Mouse (Mus musculus) forebrain, postnatal 0 days (tissue): ENCODE measurements around the gene Mroh9. TPM values are rescaled to one million over a fixed set of nuclear protein-coding genes. Genes with fewer than 3 reads are reported as not detected.

Experiments
- ATAC-seq: fragments of 200-750 bp; cut with Nextera tagmentation; 2 replicates; pipeline ENCODE4 v1.8.0; 2017; ENCODE audit warnings: mild to moderate bottlenecking, moderate library complexity
- DNase-seq: peaks from one replicate; pipeline ENCODE4 v3.0.0-alpha.2; 2015
- H3K27ac ChIP-seq: fragments of 300-500 bp; sonication (generic); 2 replicates; pipeline ENCODE4 v1.5.1; 2014; ENCODE audit warnings: low read depth, mild to moderate bottlenecking, antibody characterized with exemption, low read length, moderate library complexity, mixed read lengths
- H3K27me3 ChIP-seq: fragments of 300-500 bp; sonication (generic); 2 replicates; pipeline ENCODE4 v1.6.1; 2014; ENCODE audit warnings: mild to moderate bottlenecking, low read length, mixed read lengths; ENCODE audit not compliant: insufficient read depth
- H3K36me3 ChIP-seq: fragments of 300-500 bp; sonication (generic); 2 replicates; pipeline ENCODE4 v1.6.1; 2014; ENCODE audit warnings: mild to moderate bottlenecking, moderate library complexity; ENCODE audit not compliant: insufficient read depth
- H3K4me1 ChIP-seq: fragments of 300-500 bp; sonication (generic); 2 replicates; pipeline ENCODE4 v1.6.1; 2014; ENCODE audit warnings: antibody characterized with exemption; ENCODE audit not compliant: insufficient read depth
- H3K4me2 ChIP-seq: fragments of 300-500 bp; sonication (generic); 2 replicates; pipeline ENCODE4 v1.6.1; 2014; ENCODE audit warnings: low read depth, mild to moderate bottlenecking, moderate library complexity
- H3K4me3 ChIP-seq: fragments of 300-500 bp; sonication (generic); 2 replicates; pipeline ENCODE4 v1.5.1; 2014; ENCODE audit warnings: low read depth, low read length, mixed read lengths
- H3K9ac ChIP-seq: fragments of 300-500 bp; sonication (generic); 2 replicates; pipeline ENCODE4 v1.6.1; 2014; ENCODE audit warnings: mild to moderate bottlenecking
- H3K9me3 ChIP-seq: fragments of 300-500 bp; sonication (generic); 2 replicates; pipeline ENCODE4 v1.6.1; 2016; ENCODE audit warnings: low read length
- CTCF ChIP-seq: sonication (generic); IDR thresholded peaks from 2 replicates; pipeline ENCODE4 v1.5.1; 2016; ENCODE audit warnings: antibody characterized with exemption, control low read depth, low read depth
- WGBS: fragments of 180-500 bp; shearing (Covaris S2); extraction: QIAGEN DNeasy Blood & Tissue Kit; methylation state at CpG from one replicate; pipeline ENCODE4 v1.1.7; 2014; 5-methylcytosine and 5-hydroxymethylcytosine counted together
- polyA plus RNA-seq: library from polyadenylated mRNA; unstranded; fragments of >200 nt; fragmentation: Nextera tagmentation; extraction: Ambion mirVana; gene quantifications from 2 replicates; pipeline ENCODE4 v1.2.1, GENCODE M21; 2015
- total RNA-seq: library from RNA; depleted of rRNA; stranded (reverse); fragments of >200 nt; gene quantifications from 2 replicates; pipeline ENCODE4 v1.2.3, GENCODE M21; 2014

Gene Mroh9
- total and polyA plus RNA-seq, 2 experiments from 2014 or later: not detected

DNA sequence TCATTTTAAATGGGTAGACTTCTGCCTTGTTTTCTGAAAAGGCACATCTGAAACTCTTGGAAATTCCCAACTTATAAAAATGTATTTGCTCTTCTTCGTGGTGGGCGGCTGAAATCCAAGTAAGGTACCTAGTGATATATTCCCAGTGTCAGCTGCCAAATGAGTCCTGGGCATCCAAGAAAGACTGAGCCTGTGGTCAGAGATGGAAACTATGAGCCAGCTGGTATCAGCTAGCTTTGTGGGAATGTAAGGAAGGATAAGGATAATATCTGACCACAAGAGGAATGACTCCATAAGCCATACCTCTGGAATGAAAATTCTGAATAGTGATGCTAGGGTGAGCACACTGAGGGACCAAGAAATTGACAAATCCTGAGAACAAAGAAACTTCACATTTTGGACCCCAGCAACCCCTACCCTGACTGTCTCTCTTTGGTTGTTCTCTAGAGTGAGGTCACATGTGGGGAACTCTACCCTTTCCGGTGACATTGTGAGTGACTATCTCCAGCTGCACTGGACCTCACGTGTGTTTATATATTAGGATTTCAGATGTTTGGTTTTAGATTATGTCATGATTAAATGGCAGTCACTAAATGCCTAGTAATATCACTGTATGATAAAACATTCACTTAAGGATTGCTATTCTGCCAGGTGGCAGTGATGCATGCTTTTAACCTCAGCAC, 27.2 kb upstream of the Mroh9 start:
- no peak for TF ChIP-seq CTCF
- H3K4me1 ChIP-seq: no peaks in the 10 kb centered on the region
- H3K36me3 ChIP-seq: no peaks in the 10 kb centered on the region
- no peaks in the 10 kb centered on the region for H3K9me3 ChIP-seq
- no peak overlapping the region for H3K4me2 ChIP-seq
- H3K27me3 ChIP-seq: no peaks in the 10 kb centered on the region
- no peak overlapping the region for H3K9ac ChIP-seq
- H3K27ac ChIP-seq: no peak overlapping the region
- DNase-seq (no peak), ATAC-seq (no peak)
- WGBS: 92% methylated on average over 4 of the region's 4 CpGs
- no peak overlapping the region for H3K4me3 ChIP-seq

DNA sequence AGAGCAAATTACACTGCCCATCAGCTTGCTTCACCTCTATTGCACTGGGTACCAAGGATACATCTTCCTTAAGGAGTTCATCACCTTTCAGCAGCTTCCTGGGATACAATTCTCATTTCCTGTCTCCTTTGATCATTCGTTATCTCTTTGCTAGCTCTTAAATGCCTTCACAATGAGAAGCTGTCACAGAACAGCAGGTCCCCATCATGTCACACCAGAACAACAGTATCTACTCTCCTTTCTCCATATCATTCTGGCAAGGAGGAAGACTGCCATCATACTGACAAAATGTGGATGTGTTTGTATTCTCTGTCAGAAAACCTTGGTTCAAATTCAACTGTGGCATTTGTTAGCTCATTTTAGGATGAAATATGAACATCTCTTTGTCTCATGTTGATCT, 19.5 kb upstream of the Mroh9 start:
- 69% methylated on average over 1 of the region's 1 CpGs for WGBS
- no peak for ATAC-seq
- Histone ChIP-seq H3K4me3 (no peak overlapping the region), H3K9me3 (no peaks in the 10 kb centered on the region), H3K9ac (no peak overlapping the region), H3K27me3 (no peaks in the 10 kb centered on the region), H3K36me3 (no peaks in the 10 kb centered on the region), H3K4me2 (no peak overlapping the region), H3K4me1 (no peaks in the 10 kb centered on the region), H3K27ac (no peak overlapping the region)
- no peak for DNase-seq
- no peak for TF ChIP-seq CTCF

DNA sequence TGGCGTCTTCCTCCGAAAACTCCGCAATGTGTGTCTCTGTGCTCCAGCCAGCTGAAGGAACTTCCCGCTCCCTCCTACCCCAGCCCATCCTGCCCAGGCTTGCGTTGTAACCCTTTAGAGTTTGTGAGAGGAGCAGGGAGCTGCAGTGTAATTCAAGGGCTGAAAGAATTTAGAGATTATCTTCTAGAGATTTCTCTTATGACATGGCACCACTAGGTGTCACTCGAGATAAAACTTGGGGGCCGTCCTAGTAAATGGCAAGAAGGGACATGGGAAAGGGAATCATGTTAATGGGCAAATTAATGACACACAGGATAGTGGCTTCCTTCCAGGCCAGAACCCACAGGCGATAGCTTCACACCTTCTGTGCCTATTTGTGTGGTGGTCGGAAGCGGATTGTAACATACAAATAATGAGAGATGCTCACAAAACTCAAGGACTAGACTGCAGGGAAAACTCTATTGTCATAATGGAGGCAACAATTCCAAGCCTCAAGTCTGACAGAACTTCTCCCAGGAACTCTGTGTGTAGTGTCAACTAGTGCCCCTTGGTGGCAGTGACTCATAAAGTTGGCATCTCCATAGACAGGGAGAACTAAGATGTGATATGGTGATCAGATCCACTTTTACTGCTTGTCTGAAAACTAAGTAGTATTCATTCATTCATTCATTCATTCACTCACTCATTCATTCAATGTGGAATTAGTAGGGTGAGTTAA, 6.1 kb upstream of the Mroh9 start:
- H3K27me3 ChIP-seq: no peaks in the 10 kb centered on the region
- H3K27ac ChIP-seq: no peak overlapping the region
- ATAC-seq: peak; percentile 62
- TF ChIP-seq CTCF: peak; percentile 62
- H3K36me3 ChIP-seq: no peaks in the 10 kb centered on the region
- no peak overlapping the region for H3K4me2 ChIP-seq
- H3K9me3 ChIP-seq: no peaks in the 10 kb centered on the region
- no peaks in the 10 kb centered on the region for H3K4me1 ChIP-seq
- 52% methylated on average over 10 of the region's 10 CpGs for WGBS
- H3K4me3 ChIP-seq: no peak overlapping the region
- DNase-seq: peak; percentile 75
- no peak overlapping the region for H3K9ac ChIP-seq

DNA sequence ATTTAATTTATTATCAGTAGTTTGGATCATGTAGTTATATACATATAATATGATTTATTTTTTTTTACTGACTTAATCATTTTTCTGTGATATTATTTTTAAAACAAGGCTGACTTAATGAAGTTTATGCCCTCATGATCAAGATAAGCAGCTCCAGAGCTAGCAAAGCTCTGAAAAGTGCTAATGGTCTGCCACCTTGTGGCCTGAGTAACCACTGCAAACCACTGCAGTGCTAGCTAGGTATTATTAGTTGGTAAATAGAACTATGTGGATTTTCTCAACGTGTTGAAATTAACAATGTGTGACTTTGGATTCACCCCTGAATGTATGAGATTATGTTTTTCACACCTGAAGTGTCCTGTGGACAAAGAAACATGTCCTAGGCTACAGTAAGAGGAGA, 15.0 kb downstream of the Mroh9 start:
- peak; percentile 65 for DNase-seq
- peak; percentile 79 for TF ChIP-seq CTCF
- Histone ChIP-seq H3K27me3 (no peaks in the 10 kb centered on the region), H3K4me1 (no peaks in the 10 kb centered on the region), H3K9ac (no peak overlapping the region), H3K27ac (no peak overlapping the region), H3K4me3 (no peak overlapping the region), H3K36me3 (no peaks in the 10 kb centered on the region), H3K9me3 (no peaks in the 10 kb centered on the region), H3K4me2 (no peak overlapping the region)
- 0% methylated on average over 1 of the region's 1 CpGs for WGBS
- peak; percentile 84 for ATAC-seq

DNA sequence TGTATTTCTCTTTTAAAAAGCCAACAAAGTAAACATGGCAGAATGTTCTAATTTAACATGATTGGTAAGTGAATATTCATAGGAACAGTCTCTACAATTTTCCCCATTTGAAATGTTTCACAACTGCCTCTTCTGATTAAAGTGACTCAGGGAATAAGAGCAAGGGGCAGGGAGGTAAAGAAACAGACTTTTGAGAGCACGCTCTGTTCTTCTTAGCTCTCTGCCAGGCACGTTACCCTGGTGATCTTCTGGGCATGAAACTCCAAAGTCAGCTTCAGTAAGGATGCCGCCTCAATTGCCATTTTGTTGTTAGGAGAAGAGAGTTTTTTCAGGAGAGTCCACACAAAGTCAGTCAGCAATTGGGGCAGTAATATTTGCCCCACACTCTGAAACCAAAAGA, 25.1 kb downstream of the Mroh9 start:
- TF ChIP-seq CTCF: no peak
- no peaks in the 10 kb centered on the region for H3K9me3 ChIP-seq
- H3K36me3 ChIP-seq: no peaks in the 10 kb centered on the region
- ATAC-seq: no peak
- H3K4me1 ChIP-seq: no peaks in the 10 kb centered on the region
- no peaks in the 10 kb centered on the region for H3K27me3 ChIP-seq
- no peak overlapping the region for H3K27ac ChIP-seq
- DNase-seq: peak; percentile 3
- 67% methylated on average over 3 of the region's 3 CpGs for WGBS
- H3K4me3 ChIP-seq: no peak overlapping the region
- H3K4me2 ChIP-seq: no peak overlapping the region
- no peak overlapping the region for H3K9ac ChIP-seq

DNA sequence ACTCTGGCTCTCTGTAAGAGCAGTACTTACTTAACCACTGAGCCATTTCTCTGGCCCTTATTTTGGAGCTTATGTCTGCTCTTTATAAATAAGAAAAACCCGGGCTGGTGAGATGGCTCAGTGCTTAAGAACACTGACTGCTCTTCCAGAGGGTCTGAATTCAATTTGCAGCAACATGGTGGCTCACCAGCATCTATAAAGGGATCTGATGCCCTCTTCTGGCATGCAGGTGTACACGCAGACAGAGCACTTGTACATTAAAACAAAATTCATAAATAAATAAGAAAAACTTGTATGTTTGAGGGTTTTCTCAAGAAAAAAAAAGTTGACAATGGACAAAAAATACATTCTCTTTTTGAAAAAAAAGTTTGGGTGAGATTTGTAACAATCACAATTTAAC, 28.1 kb downstream of the Mroh9 start:
- peak; percentile 41 for DNase-seq
- no peaks in the 10 kb centered on the region for H3K27me3 ChIP-seq
- WGBS: 37% methylated on average over 2 of the region's 2 CpGs
- no peaks in the 10 kb centered on the region for H3K4me1 ChIP-seq
- ATAC-seq: peak; percentile 50; the same call in 1 of the 2 replicates
- no peaks in the 10 kb centered on the region for H3K9me3 ChIP-seq
- no peak overlapping the region for H3K27ac ChIP-seq
- peak; percentile 66 for TF ChIP-seq CTCF
- H3K9ac ChIP-seq: no peak overlapping the region
- no peak overlapping the region for H3K4me2 ChIP-seq
- no peaks in the 10 kb centered on the region for H3K36me3 ChIP-seq
- H3K4me3 ChIP-seq: no peak overlapping the region

DNA sequence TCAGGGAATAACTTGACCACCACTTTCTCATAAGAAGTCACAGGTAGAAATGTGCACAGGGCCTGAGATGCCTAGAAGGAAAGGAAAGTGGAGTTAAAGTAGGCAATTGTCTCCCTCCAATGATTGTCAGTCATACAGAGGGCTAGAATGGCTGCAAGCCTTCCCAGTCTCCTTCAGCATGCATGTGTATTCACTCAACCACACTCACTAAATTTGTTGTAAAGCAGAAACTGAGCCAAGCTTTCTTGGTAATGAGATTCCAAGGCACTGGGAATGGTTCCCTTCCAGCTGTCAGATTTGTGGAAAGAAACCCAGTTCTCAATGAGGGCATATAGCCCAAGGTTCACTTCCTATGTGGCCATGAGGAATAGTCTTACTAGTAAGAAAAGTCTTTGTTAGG, 29.8 kb downstream of the Mroh9 start:
- DNase-seq (no peak), ATAC-seq (no peak)
- Histone ChIP-seq H3K27ac (no peak overlapping the region), H3K4me3 (no peak overlapping the region), H3K9ac (no peak overlapping the region), H3K9me3 (no peaks in the 10 kb centered on the region), H3K27me3 (no peaks in the 10 kb centered on the region), H3K4me2 (no peak overlapping the region), H3K36me3 (no peaks in the 10 kb centered on the region), H3K4me1 (no peaks in the 10 kb centered on the region)
- no peak for TF ChIP-seq CTCF
